Mouse (Mus musculus): ENCODE results near the gene Spsb2.
"Not testable (repeated sequence)": the region's sequence is repeated elsewhere in the genome, so short reads cannot be mapped to it uniquely, and the experiment has no call there.

Spsb2 gene

GRCm38 (mm10) chr6:124802400-124802799, 6.1 kb upstream of the Spsb2 start:
- not testable (repeated sequence) for DNase-seq (ENCODE audit: low read depth, low spot score)

- DNase-seq (ENCODE audit: low read depth, low spot score): no peak
Measured at GRCm38 (mm10) chr6:124803061-124803460, 5.4 kb upstream of the Spsb2 start.

- not testable (repeated sequence) for DNase-seq (ENCODE audit: low read depth, low spot score)
Measured at GRCm38 (mm10) chr6:124803691-124804090, 4.8 kb upstream of the Spsb2 start.

- DNase-seq (ENCODE audit: low read depth, low spot score): no peak
Measured at GRCm38 (mm10) chr6:124804341-124804740, 4.1 kb upstream of the Spsb2 start.

GRCm38 (mm10) chr6:124805341-124806321, 2.8 kb upstream of the Spsb2 start:
- DNase-seq (ENCODE audit: low read depth, low spot score): peak; percentile 89

GRCm38 (mm10) chr6:124806446-124807140, 1.9 kb upstream of the Spsb2 start:
- DNase-seq (ENCODE audit: low read depth, low spot score): no peak

GRCm38 (mm10) chr6:124807366-124807765, 1.1 kb upstream of the Spsb2 start:
- peak; percentile 33 for DNase-seq (ENCODE audit: low read depth, low spot score)

GRCm38 (mm10) chr6:124807986-124808357, 489 bp upstream of the Spsb2 start:
- DNase-seq (ENCODE audit: low read depth, low spot score): no peak

- DNase-seq (ENCODE audit: low read depth, low spot score): no peak
Measured at GRCm38 (mm10) chr6:124809052-124809774, 752 bp downstream of the Spsb2 start.

GRCm38 (mm10) chr6:124809775-124810538, 1.5 kb downstream of the Spsb2 start:
- DNase-seq (ENCODE audit: low read depth, low spot score): peak; percentile 60

GRCm38 (mm10) chr6:124810566-124811402, 2.3 kb downstream of the Spsb2 start:
- DNase-seq (ENCODE audit: low read depth, low spot score): not testable (repeated sequence)

GRCm38 (mm10) chr6:124811403-124811665, 2.9 kb downstream of the Spsb2 start:
- no peak for DNase-seq (ENCODE audit: low read depth, low spot score)

- DNase-seq (ENCODE audit: low read depth, low spot score): no peak
Measured at GRCm38 (mm10) chr6:124811701-124812560, 3.5 kb downstream of the Spsb2 start.

GRCm38 (mm10) chr6:124812848-124813247, 4.4 kb downstream of the Spsb2 start:
- DNase-seq (ENCODE audit: low read depth, low spot score): no peak

- DNase-seq (ENCODE audit: low read depth, low spot score): peak; percentile 84
Measured at GRCm38 (mm10) chr6:124813496-124813895, 5.0 kb downstream of the Spsb2 start.

- DNase-seq (ENCODE audit: low read depth, low spot score): peak; percentile 93
Measured at GRCm38 (mm10) chr6:124813933-124814332, 5.5 kb downstream of the Spsb2 start, which contains the start of gene Tpi1. Gene Tpi1, minus strand, starts transcription at chr6:124814296.

- DNase-seq (ENCODE audit: low read depth, low spot score): no peak
Measured at GRCm38 (mm10) chr6:124814448-124814847, 6.0 kb downstream of the Spsb2 start.

GRCm38 (mm10) chr6:124814858-124815774, 6.7 kb downstream of the Spsb2 start:
- DNase-seq (ENCODE audit: low read depth, low spot score): no peak

Measured in A20 (cell line).